Mouse (Mus musculus) heart, embryonic 14.5 days (tissue): ENCODE measurements around the gene Ppp1r9a. TPM values are rescaled to one million over a fixed set of nuclear protein-coding genes. Genes with fewer than 3 reads are reported as not detected.

Experiments used
- ATAC-seq: fragments of 200-750 bp; cut with Nextera tagmentation; 2 replicates; pipeline ENCODE4 v1.8.0; 2017; ENCODE audit warnings: low read depth, moderate TSS enrichment; ENCODE audit not compliant: insufficient number of reproducible peaks, insufficient read depth, low FRiP score
- H3K27ac ChIP-seq, 2 experiments: fragments of 200-500 bp in 1 of 2; fragments of 300-500 bp in 1 of 2; sonication (generic) in 1 of 2; replicated peaks in 1 of 2; 2 replicates each; pipeline ENCODE4 v1.5.1; 2012 to 2014; ENCODE audit warnings: low read depth in 2 of 2, low read length in 2 of 2, control low read depth in 1 of 2, mild to moderate bottlenecking in 1 of 2, mixed read lengths in 1 of 2; ENCODE audit not compliant: control insufficient read depth in 1 of 2, insufficient read depth in 1 of 2
- H3K27me3 ChIP-seq: fragments of 300-500 bp; sonication (generic); 2 replicates; pipeline ENCODE4 v1.6.1; 2014; ENCODE audit warnings: mild to moderate bottlenecking, low read length, control low read depth; ENCODE audit not compliant: control insufficient read depth, insufficient read depth
- H3K36me3 ChIP-seq: fragments of 300-500 bp; sonication (generic); 2 replicates; pipeline ENCODE4 v1.6.1; 2014; ENCODE audit warnings: mild to moderate bottlenecking, control low read depth, low read length, mixed read lengths; ENCODE audit not compliant: control insufficient read depth, insufficient read depth
- H3K4me1 ChIP-seq, 2 experiments: fragments of 200-500 bp in 1 of 2; fragments of 300-500 bp in 1 of 2; sonication (generic) in 1 of 2; 2 replicates each; pipeline ENCODE4 v1.6.1; 2012 to 2014; ENCODE audit warnings: low read length in 2 of 2, control low read depth in 1 of 2, mixed read lengths in 1 of 2; ENCODE audit not compliant: control insufficient read depth in 2 of 2, insufficient read depth in 2 of 2
- H3K4me2 ChIP-seq: fragments of 300-500 bp; sonication (generic); 2 replicates; pipeline ENCODE4 v1.6.1; 2014; ENCODE audit warnings: mild to moderate bottlenecking, low read length
- H3K4me3 ChIP-seq, 2 experiments: fragments of 200-500 bp in 1 of 2; fragments of 300-500 bp in 1 of 2; sonication (generic) in 1 of 2; 2 replicates each; pipeline ENCODE4 v1.5.1; 2012 to 2014; ENCODE audit warnings: low read length in 2 of 2, mild to moderate bottlenecking in 2 of 2, control low read depth in 1 of 2, low read depth in 1 of 2, moderate library complexity in 1 of 2; ENCODE audit not compliant: control insufficient read depth in 1 of 2, insufficient read depth in 1 of 2
- H3K9ac ChIP-seq: fragments of 300-500 bp; sonication (generic); 2 replicates; pipeline ENCODE4 v1.6.1; 2014; ENCODE audit warnings: mild to moderate bottlenecking, low read length
- H3K9me3 ChIP-seq: fragments of 300-500 bp; sonication (generic); 2 replicates; pipeline ENCODE4 v1.6.1; 2016; ENCODE audit warnings: low read length, control low read depth; ENCODE audit not compliant: control insufficient read depth
- WGBS: fragments of 180-500 bp; shearing (Covaris S2); extraction: QIAGEN DNeasy Blood & Tissue Kit; methylation state at CpG from one replicate; pipeline ENCODE4 v1.1.7; 2014; 5-methylcytosine and 5-hydroxymethylcytosine counted together
- polyA plus RNA-seq: library from polyadenylated mRNA; unstranded; fragments of >200 nt; fragmentation: Nextera tagmentation; extraction: Ambion mirVana; gene quantifications from 2 replicates; pipeline ENCODE4 v1.2.1, GENCODE M21; 2014

The Ppp1r9a gene
- polyA plus RNA-seq, 1 experiment from 2014 or later: 25.5 TPM

DNA sequence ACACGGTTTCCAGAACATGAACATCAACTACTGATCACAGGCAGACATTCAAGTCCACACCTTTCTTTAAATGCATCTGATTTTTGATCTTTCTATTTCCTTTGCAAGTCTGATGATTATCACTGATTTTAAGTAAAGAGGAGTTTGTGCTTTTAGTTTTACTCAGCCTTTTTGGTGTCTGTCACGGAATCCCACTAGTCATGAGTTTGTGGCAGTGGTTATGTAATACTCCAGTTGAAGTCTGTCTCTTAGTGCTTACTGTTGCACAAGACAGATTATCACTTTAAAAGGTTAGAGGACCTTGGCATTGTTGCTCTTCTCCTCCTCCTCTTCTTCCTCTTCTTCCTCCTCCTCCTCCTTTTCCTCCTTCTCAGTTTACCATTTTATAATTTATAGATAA, 75.5 kb downstream of the Ppp1r9a start:
- Histone ChIP-seq H3K4me3 (no peak overlapping the region), H3K9ac (no peak overlapping the region), H3K4me1 (no peaks in the 10 kb centered on the region), H3K27ac (no peak overlapping the region), H3K9me3 (no peaks in the 10 kb centered on the region), H3K27me3 (no peaks in the 10 kb centered on the region), H3K36me3 (no peaks in the 10 kb centered on the region), H3K4me2 (no peak overlapping the region)
- WGBS: 85% methylated on average over 2 of the region's 2 CpGs
- no peak for ATAC-seq

DNA sequence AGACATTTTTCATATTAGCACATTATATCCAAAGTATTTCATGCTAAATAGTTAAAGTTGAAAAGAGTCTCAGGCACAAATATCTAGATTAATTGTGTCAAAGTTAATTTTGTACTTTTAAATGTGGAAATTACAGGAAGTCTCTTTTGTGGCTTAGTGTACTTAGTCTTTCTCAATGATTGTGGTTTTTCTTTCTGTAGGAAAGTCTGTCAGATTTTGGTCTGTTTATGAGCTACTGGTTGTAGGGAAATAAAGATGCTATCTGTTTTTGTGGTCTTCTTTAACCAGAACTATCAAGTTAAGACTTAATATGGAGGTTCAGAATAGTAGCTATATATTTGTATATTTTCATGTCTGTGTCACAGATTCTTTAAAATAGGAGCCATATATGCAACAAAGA, 76.2 kb downstream of the Ppp1r9a start:
- no peaks in the 10 kb centered on the region for H3K27me3 ChIP-seq
- no peak overlapping the region for H3K27ac ChIP-seq
- no peaks in the 10 kb centered on the region for H3K9me3 ChIP-seq
- H3K36me3 ChIP-seq: no peaks in the 10 kb centered on the region
- no peak overlapping the region for H3K9ac ChIP-seq
- H3K4me2 ChIP-seq: no peak overlapping the region
- no peak overlapping the region for H3K4me3 ChIP-seq
- no peak for ATAC-seq
- H3K4me1 ChIP-seq: no peaks in the 10 kb centered on the region

DNA sequence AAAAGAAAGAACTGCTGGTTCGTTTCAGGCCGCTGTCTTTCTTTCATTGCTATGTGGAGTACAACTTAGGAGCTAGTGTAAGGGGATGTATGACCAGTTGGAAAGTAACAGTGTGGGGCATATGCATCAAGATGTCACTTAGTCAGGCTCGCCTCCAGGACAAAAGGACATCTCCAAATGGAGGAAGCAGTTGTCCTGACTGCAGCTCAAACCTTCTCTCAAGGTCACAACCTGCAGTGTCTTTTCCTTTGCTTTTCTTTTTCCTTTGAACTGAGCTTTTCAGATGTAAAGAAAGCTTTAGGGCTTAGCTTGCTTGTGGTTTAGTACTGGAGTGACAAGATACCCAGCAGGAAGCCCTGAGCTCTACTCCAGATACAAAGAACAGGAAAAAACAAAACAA, 77.4 kb downstream of the Ppp1r9a start:
- H3K9ac ChIP-seq: no peak overlapping the region
- H3K27me3 ChIP-seq: no peaks in the 10 kb centered on the region
- H3K9me3 ChIP-seq: no peaks in the 10 kb centered on the region
- H3K4me3 ChIP-seq: no peak overlapping the region
- WGBS: 83% methylated on average over 3 of the region's 3 CpGs
- H3K36me3 ChIP-seq: no peaks in the 10 kb centered on the region
- no peak overlapping the region for H3K27ac ChIP-seq
- H3K4me2 ChIP-seq: no peak overlapping the region
- H3K4me1 ChIP-seq: no peaks in the 10 kb centered on the region
- no peak for ATAC-seq

DNA sequence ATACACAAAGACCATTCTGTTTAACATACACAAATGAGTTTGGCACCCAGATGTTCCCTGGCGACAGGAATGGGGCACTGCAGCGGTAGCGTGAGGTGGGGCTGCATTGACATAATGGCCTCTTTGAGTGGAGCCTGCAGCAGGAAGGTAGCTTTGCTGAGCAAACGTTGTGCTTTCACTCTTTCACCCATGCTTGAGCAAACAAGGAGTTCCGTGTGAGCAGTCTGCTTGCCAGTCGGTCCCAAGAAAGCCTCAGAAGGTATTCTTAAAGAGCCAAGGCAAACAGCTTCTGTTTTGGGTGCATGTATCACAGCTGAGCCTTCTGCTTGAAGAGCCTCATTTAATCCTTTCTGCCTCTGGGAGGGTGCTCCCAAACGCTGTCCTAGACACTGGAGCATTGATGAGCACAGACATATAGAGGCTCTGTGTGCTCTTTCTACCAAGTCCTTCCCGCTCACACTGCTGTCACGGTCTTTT, 80.0 kb downstream of the Ppp1r9a start:
- no peak overlapping the region for H3K9ac ChIP-seq
- no peaks in the 10 kb centered on the region for H3K27me3 ChIP-seq
- WGBS: 62% methylated on average over 9 of the region's 9 CpGs
- 0 out of 4 replicates have a peak, but pooled peaks cover 0 to 3% of the 10 kb centered on the region in 2 experiments for H3K4me1 ChIP-seq
- no peak overlapping the region for H3K27ac ChIP-seq
- no peaks in the 10 kb centered on the region for H3K36me3 ChIP-seq
- H3K4me3 ChIP-seq: no peak overlapping the region
- no peaks in the 10 kb centered on the region for H3K9me3 ChIP-seq
- no peak for ATAC-seq
- H3K4me2 ChIP-seq: no peak overlapping the region

DNA sequence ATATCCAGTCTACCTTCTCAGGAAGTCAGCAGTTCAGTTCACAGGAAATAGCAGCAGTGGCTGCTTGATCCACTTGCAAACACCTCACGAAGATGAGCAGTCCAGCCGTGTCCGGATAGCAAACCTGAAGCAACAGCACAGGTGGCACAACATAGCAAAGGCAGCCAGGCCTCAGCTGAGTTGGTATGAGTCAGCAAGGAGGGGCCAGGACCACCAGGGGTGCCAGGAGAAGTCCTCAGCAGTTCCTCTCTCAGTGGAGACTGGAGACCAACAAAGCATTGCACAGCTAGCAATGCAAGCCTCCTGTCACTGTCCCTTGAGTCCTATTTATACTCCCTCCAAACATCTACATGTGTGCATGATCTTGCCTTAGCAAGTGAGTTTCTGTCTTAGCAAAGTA, 83.0 kb downstream of the Ppp1r9a start:
- H3K4me1 ChIP-seq: 0 out of 4 replicates have a peak, but pooled peaks cover 0 to 3% of the 10 kb centered on the region in 2 experiments
- H3K27me3 ChIP-seq: no peaks in the 10 kb centered on the region
- no peak overlapping the region for H3K9ac ChIP-seq
- no peak overlapping the region for H3K27ac ChIP-seq
- no peak overlapping the region for H3K4me2 ChIP-seq
- H3K36me3 ChIP-seq: no peaks in the 10 kb centered on the region
- no peaks in the 10 kb centered on the region for H3K9me3 ChIP-seq
- WGBS: 80% methylated on average over 3 of the region's 3 CpGs
- ATAC-seq: no peak
- H3K4me3 ChIP-seq: no peak overlapping the region

DNA sequence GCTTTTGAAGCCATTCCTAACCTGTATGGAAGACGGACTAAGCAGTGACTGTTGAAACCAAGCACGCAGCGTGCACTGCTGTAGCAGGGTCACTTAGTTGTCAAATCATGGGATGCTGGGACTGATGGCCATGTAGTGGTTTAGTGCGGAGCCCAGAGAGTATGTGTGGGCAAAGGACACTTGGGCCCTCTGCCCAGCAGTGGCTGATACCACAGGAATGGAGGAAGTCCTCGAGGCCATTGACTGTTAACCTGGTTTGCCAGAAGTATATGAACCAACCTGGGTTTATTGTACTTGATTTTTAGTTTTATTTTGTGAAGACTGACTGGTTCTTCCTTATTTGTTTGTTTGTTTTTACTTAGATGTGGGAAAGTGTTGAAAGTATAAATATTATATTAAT, 84.4 kb downstream of the Ppp1r9a start:
- Histone ChIP-seq H3K9me3 (no peaks in the 10 kb centered on the region), H3K9ac (no peak overlapping the region), H3K4me2 (no peak overlapping the region), H3K4me1 (0 out of 4 replicates have a peak, but pooled peaks cover 0 to 3% of the 10 kb centered on the region in 2 experiments), H3K27ac (no peak overlapping the region), H3K4me3 (no peak overlapping the region), H3K27me3 (no peaks in the 10 kb centered on the region), H3K36me3 (no peaks in the 10 kb centered on the region)
- WGBS: 86% methylated on average over 5 of the region's 5 CpGs
- ATAC-seq: no peak

DNA sequence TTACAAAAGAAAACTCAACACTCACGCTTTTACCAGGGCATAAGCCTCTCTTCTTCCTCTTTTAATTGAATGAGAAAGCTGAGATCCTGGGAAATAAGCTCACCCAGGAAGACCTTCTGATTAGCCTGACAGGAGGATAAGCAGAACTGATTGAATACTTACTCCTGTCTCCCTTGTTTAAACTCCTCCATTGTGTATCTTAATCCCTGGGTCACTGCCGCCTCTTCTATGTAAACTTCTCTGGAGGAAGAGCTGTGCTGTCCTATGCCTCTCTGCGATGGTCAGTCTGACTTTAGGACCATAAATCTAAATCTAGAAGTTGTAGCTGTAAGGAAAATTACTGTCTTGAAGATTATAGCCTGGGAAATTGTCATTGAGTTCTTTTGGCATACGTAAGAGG, 86.0 kb downstream of the Ppp1r9a start:
- Histone ChIP-seq H3K27ac (no peak overlapping the region), H3K9ac (no peak overlapping the region)

DNA sequence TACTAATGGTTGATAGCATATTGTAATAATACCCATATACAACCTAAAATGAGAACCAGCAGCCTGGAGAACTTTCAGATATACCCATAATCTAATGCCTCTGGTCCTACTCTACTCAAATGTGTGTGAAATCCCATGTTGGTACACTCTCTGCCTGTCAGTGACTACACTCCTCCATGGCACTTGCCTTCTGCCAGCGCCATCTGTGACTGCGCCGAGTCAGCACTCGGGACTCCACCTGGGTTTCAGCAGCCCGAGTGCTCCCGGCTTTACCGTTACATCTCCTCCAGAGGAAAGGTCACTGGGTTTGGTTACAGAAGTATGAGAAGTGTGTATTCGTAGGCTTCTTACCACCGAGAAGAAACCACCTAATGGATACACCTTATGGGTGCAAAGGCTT, 89.6 kb downstream of the Ppp1r9a start:
- Histone ChIP-seq H3K4me2 (no peak overlapping the region), H3K36me3 (no peaks in the 10 kb centered on the region), H3K4me3 (no peak overlapping the region), H3K27me3 (no peaks in the 10 kb centered on the region), H3K27ac (no peak overlapping the region), H3K4me1 (peaks cover 11 to 18% of the 10 kb centered on the region in 2 experiments), H3K9ac (no peak overlapping the region), H3K9me3 (no peaks in the 10 kb centered on the region)
- ATAC-seq: no peak
- WGBS: 94% methylated on average over 9 of the region's 9 CpGs

More for the DNA sequence above, 86.0 kb downstream of the Ppp1r9a start:
- WGBS: 65% methylated on average over 4 of the region's 4 CpGs
- Histone ChIP-seq H3K27me3 (no peaks in the 10 kb centered on the region), H3K9me3 (no peaks in the 10 kb centered on the region), H3K4me2 (no peak overlapping the region), H3K4me3 (no peak overlapping the region), H3K36me3 (no peaks in the 10 kb centered on the region), H3K4me1 (peaks cover 2 to 5% of the 10 kb centered on the region in 2 experiments; a peak in 2 of 4 replicates)
- no peak for ATAC-seq
